Mouse (Mus musculus): ENCODE data around the gene Atxn7l1.
A peak's percentile ranks its signal among the peaks of the same experiment; 100 is the strongest.

The Atxn7l1 gene

DNA sequence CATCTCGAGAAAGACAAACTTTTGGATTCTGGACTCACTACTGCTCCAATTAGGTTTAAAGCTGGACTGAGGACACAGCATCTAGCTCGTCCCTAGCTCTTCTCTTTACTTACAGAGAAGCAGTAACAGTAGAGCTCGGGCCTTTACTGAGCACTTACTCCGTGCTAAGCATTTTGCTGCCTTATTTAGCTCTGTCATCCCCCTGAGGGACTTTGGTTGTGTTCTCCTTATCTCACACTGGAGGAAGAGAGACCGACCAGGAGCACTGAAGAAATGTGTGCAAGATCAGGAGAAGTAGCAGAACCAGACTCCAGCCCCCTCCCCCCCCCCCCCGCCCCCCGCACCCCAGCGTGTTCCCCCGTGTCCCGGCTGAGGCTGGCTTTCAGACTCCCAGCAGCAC lies 79.1 kb downstream of the Atxn7l1 start:
- DNase-seq (ENCODE audit: low spot score), result no peak

DNA sequence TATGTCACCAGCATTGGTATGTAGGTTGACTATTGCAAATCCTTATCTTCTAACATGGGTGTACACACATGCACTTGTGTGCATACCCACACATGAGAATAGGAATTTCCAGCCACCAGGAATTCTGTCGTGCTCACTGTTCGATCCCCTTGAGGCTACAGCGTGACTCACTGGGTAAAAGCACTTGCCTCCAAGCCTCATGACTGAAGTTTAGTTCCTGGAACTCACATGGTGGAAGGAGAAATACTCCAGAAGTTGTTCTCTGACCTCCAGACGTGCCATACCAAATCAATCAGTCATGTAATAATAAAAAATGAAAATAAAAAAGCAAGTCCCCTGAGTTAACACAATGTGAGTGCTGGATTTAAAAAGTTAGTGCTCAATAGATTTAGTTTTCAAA lies 87.8 kb downstream of the Atxn7l1 start:
- DNase-seq (ENCODE audit: low spot score), result no peak

DNA sequence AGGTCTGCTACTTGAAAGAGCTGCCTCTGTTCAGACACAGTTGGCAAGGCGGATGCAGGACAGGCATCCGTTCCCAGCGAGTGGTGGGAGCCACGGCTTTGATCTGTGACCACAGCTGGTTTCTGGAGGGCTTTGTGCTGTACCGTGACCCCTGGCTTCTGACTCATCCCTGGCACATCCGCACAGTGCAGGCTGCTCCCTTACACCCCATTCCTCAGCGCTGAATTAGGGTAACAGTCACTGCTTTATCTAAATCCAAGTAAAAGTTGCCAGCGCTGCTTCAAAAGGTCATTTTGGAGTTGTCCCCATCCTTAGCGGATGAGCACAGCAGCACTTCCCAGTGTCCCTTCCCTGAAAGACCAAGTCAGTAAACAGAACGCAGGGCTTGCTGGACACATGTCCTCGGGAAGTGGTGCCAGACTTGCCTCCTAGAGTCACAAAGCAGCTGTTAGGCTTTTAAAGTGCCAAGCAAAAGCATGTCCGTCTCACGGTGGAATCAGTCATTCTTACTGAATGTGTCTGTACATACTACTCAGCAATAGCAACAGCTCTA lies 88.4 kb downstream of the Atxn7l1 start:
- DNase-seq (ENCODE audit: low spot score), result peak; percentile 20

- no peak for DNase-seq (ENCODE audit: low spot score)
Measured at GRCm38 (mm10) chr12:33236344-33237049, 89.0 kb downstream of the Atxn7l1 start.

GRCm38 (mm10) chr12:33237108-33237507 lies 89.6 kb downstream of the Atxn7l1 start:
- no peak for DNase-seq (ENCODE audit: low spot score)

GRCm38 (mm10) chr12:33242679-33243078 lies 95.2 kb downstream of the Atxn7l1 start:
- no peak for DNase-seq (ENCODE audit: low spot score)

DNA sequence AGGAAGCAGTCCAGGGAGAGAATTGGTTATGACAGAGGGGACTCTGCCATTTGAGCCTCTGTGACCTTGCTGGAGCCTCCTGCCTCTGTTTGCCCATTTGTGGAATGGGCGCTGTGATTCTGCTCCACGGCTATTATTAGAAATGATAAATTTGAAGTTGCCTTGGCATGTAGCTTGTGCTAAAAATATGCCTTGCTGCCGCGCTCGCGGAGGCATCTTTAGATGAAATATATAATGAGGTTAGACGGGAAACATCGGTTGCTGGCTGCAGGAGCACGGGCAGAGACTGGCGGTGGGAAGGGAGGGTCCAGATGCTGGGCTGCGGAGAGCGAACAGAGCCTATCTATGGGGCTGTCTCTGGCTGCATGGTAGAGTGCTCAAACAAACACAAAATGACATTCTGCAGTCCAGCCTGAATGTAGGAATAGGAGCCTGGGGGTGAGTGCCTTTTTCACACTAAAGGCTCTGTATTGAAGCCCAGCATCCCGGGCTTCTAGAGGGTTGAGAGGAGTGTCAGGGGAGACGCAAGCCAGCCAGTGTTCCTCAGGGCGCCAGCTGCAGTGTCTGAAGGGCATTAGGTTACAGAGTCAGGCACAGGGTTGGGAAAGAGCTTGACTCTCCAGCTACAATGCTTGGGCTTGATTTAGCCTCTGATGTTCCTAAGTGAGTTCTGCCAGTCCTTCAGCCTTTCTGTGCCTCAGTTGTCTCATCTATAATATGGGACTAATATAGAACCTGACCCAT lies 96.8 kb downstream of the Atxn7l1 start:
- no peak for DNase-seq (ENCODE audit: low spot score)

DNA sequence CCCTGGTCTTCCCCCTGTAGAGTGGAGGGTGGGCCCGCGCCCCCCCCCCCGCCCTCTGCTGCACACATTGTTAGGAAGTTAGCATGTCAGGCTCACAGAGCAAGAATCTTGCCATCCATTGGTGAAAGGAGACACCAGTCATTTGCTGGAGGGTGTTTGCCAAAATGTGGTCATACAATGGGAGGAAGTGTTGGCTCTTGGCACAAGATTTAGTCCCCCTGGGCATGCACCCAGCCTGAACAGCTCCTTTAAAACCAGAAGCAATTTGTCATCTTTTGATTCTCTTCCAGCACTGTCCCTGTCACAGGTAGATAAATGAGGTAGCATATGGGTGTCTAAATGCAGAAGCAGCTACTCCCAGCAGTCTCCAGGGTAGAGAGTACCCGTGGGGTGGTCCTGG lies 98.0 kb downstream of the Atxn7l1 start:
- DNase-seq (ENCODE audit: low spot score), result no peak

GRCm38 (mm10) chr12:33246878-33247277 lies 99.4 kb downstream of the Atxn7l1 start:
- no peak for DNase-seq (ENCODE audit: low spot score)

DNA sequence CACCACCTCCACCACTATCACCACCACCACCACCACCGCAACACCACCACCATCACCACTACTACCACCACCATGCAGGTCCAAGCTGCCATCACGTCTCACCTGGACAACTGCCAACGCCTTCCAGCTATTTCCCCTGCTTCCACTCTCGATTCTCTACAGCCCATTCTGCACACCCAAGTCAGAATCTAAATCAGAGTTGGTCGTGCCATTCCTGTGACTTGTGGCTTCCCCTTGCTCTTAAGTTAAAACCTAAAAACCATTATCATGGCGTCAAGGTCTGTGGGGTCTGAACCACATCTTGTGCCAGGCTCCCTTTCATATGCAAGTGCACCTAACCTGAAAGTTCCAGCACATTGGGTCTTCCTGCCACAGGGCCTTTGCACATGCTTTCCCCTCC lies 102.7 kb downstream of the Atxn7l1 start:
- DNase-seq (ENCODE audit: low spot score), result no peak

DNA sequence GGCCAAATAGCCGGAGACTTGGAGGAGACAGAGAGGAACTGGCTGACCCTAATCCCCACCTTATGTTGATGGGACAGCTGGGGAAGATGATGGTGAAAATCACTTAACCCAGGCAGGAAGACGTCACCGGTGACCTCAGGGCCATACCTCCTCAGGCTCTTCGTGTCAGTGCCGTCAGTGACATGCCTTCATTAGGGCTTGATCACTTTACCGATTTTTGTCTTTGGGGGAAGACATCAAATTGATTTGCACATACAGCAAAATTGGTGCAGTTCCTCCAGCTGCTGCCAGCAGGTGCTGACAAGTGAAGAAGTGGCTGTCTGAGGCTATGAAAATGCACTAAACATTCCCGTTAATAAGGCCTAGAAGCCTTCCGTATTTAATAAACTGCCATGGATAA lies 103.9 kb downstream of the Atxn7l1 start:
- no peak for DNase-seq (ENCODE audit: low spot score)

- no peak for DNase-seq (ENCODE audit: low spot score)
Measured at GRCm38 (mm10) chr12:33252621-33253020, 105.1 kb downstream of the Atxn7l1 start.

DNA sequence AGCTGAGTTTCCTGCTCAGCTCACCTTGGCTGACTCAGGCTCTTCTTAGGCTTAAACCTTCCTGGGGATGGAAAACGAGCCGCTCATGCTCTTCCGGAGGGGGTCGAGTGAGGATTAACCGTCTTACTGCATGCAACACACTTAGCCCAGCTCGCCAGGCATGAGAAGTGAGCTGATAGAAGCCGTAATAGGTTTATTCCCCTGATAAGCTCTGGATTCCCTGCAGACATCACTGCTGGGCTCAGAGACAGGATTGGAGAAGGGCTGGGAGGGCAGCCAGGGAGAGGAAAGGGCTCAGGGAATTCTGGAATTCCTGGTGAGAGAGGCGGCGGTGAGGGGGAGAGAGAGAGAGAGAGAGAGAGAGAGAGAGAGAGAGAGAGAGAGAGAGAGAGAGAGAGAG lies 105.7 kb downstream of the Atxn7l1 start:
- no peak for DNase-seq (ENCODE audit: low spot score)

GRCm38 (mm10) chr12:33255256-33255655 lies 107.8 kb downstream of the Atxn7l1 start:
- no peak for DNase-seq (ENCODE audit: low spot score)

GRCm38 (mm10) chr12:33256426-33256825 lies 108.9 kb downstream of the Atxn7l1 start:
- DNase-seq (ENCODE audit: low spot score), result no peak

- no peak for DNase-seq (ENCODE audit: low spot score)
Measured at GRCm38 (mm10) chr12:33258995-33259529, 111.6 kb downstream of the Atxn7l1 start.

DNA sequence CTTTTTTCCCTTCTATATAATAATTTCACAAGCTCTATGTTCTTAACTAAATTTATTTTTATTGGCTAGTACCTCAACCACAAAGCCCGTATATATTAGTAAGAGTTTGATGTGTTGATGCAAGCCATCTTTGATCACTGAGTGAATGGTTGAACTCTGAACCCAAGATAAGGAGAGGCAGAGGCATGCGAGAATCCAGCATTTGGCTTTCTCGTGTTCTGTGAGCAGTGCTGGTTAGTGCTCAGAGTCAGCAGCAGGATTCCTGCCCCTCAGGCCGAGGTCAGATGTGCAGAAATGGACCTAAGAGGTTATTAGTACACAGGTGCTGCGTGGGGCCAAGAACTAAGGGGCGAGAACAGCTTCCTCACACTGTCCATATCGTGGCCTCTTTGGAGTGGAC lies 113.1 kb downstream of the Atxn7l1 start:
- no peak for DNase-seq (ENCODE audit: low spot score)

DNA sequence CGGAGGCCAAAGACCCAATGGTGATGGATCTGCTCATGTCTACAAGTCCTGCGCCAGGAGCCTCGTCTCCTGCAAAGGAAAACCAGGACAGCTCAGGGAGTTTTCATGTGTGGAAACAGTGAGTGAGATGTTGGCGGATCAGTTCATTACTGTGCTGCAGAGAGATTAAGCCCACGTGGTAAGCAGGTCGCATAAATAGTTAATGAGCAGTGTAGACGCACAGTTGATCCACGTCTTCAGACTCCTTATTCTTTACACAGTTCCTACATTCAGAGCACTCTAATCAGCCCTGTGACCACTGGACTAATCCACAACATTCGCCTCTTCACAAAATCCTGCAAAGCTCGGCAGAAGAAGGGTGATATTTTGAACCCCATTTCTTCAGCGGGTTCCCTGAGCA lies 118.4 kb downstream of the Atxn7l1 start:
- DNase-seq (ENCODE audit: low spot score), result no peak

GRCm38 (mm10) chr12:33267965-33268364 lies 120.5 kb downstream of the Atxn7l1 start:
- no peak for DNase-seq (ENCODE audit: low spot score)

DNA sequence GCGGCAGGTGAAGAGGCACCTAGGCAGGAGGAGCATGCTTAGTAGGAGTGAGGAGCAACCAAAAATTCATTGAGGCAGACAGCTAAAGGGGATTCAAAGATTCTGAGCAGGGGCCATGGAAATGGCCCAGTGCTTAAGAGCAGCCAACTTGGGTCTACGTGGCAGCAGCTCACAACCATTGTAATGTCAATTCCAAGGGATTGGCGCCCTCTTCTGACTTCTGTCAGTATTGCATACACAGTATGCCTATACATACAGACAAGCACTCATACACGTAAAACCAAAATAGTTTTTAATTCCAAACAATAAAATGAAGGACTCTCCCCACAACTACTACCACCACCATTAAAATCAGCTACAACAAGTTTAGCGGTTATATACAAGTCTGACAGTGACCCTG lies 122.2 kb downstream of the Atxn7l1 start:
- DNase-seq (ENCODE audit: low spot score), result no peak

- DNase-seq (ENCODE audit: low spot score), result no peak
Measured at GRCm38 (mm10) chr12:33271865-33272264, 124.4 kb downstream of the Atxn7l1 start.

DNA sequence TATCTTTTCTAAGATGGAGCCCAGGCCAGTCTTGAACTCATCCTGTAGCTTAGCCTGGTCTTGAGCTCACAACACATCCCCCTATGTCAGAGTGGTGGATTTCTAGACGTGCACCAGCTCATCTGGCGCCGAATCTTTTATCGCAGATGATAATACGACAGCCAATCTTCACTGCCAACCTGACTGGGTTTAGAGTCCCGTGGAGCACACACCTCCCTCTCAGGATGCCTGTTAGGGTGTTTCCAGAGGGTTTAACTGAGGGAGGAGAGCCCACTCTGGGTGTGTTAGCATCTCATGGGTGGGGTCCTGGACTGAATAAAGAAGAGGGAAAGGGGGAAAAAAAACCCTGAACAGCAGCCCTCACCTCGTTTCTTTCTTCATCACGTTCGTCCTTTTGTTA lies 124.9 kb downstream of the Atxn7l1 start:
- no peak for DNase-seq (ENCODE audit: low spot score)

DNA sequence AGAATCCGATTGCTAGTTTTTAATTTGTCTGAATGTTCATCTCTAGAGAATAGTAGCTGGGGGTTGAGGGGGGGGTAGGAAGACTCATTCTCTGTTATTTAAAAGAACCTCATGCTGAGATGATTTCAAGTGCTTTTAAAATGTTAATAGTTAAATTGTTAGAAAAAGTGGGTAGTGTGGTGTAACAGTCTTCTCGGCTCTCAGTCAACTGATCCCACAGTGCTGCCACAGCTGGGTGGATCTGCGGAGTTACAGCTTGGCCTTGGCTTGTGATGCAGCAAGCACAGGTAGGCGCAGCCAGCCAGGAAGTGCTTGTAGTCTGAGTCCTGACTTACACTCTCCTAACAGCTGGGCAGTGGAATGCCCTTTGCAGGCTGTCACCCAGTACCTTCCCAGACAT lies 125.7 kb downstream of the Atxn7l1 start:
- no peak for DNase-seq (ENCODE audit: low spot score)
